Mouse (Mus musculus) stomach, embryonic 16.5 days (tissue): ENCODE measurements around the gene Pla2g7. TPM values are rescaled to one million over a fixed set of nuclear protein-coding genes. Genes with fewer than 3 reads are reported as not detected.

Experiments
- ATAC-seq: fragments of 200-750 bp; cut with Nextera tagmentation; 2 replicates; pipeline ENCODE4 v1.8.0; 2017; ENCODE audit warnings: moderate number of reproducible peaks, moderate TSS enrichment; ENCODE audit not compliant: insufficient read depth, low FRiP score
- H3K27ac ChIP-seq: fragments of 300-500 bp; sonication (generic); 2 replicates; pipeline ENCODE4 v1.5.1; 2014; ENCODE audit warnings: low read length
- H3K27me3 ChIP-seq: fragments of 300-500 bp; sonication (generic); 2 replicates; pipeline ENCODE4 v1.6.1; 2014; ENCODE audit warnings: low read length, control low read depth, mixed read lengths; ENCODE audit not compliant: control insufficient read depth, insufficient read depth
- H3K36me3 ChIP-seq: fragments of 300-500 bp; sonication (generic); 2 replicates; pipeline ENCODE4 v1.6.1; 2014; ENCODE audit warnings: low read length; ENCODE audit not compliant: control insufficient read depth, insufficient read depth
- H3K4me1 ChIP-seq: fragments of 300-500 bp; sonication (generic); 2 replicates; pipeline ENCODE4 v1.6.1; 2014; ENCODE audit warnings: low read length, control low read depth, mixed read lengths; ENCODE audit not compliant: control insufficient read depth, insufficient read depth
- H3K4me2 ChIP-seq: fragments of 300-500 bp; sonication (generic); 2 replicates; pipeline ENCODE4 v1.6.1; 2014; ENCODE audit warnings: low read depth, low read length, mixed read lengths
- H3K4me3 ChIP-seq: fragments of 300-500 bp; sonication (generic); replicated peaks from 2 replicates; pipeline ENCODE4 v1.5.1; 2014; ENCODE audit warnings: mild to moderate bottlenecking, low read length
- H3K9ac ChIP-seq: fragments of 300-500 bp; sonication (generic); 2 replicates; pipeline ENCODE4 v1.6.1; 2014; ENCODE audit warnings: low read length
- H3K9me3 ChIP-seq: fragments of 300-500 bp; sonication (generic); replicated peaks from 2 replicates; pipeline ENCODE4 v1.6.1; 2016; ENCODE audit warnings: low read length, control low read depth; ENCODE audit not compliant: control insufficient read depth
- WGBS: fragments of 180-500 bp; shearing (Covaris S2); extraction: QIAGEN DNeasy Blood & Tissue Kit; methylation state at CpG from one replicate; pipeline ENCODE4 v1.1.7; 2014; 5-methylcytosine and 5-hydroxymethylcytosine counted together
- polyA plus RNA-seq: library from polyadenylated mRNA; unstranded; fragments of >200 nt; fragmentation: Nextera tagmentation; extraction: Ambion mirVana; gene quantifications from 2 replicates; pipeline ENCODE4 v1.2.1, GENCODE M21; 2015

The Pla2g7 gene
- polyA plus RNA-seq, 1 experiment from 2014 or later: 12.5 TPM

- Histone ChIP-seq H3K4me1 (no peaks in the 10 kb centered on the region), H3K4me3 (no peak overlapping the region), H3K9ac (no peak overlapping the region), H3K27ac (no peak overlapping the region), H3K9me3 (no peaks in the 10 kb centered on the region), H3K36me3 (no peaks in the 10 kb centered on the region), H3K4me2 (no peak overlapping the region), H3K27me3 (no peaks in the 10 kb centered on the region)
- no peak for ATAC-seq
- WGBS: 72% methylated on average over 21 of the region's 21 CpGs
Observed at GRCm38 (mm10) chr17:43592296-43593291, 24.7 kb downstream of the Pla2g7 start.

GRCm38 (mm10) chr17:43597742-43598141 lies 29.8 kb downstream of the Pla2g7 start:
- H3K4me1 ChIP-seq: no peaks in the 10 kb centered on the region
- H3K27me3 ChIP-seq: no peaks in the 10 kb centered on the region
- 97% methylated on average over 2 of the region's 2 CpGs for WGBS
- H3K36me3 ChIP-seq: no peaks in the 10 kb centered on the region
- no peak overlapping the region for H3K4me3 ChIP-seq
- ATAC-seq: no peak
- H3K4me2 ChIP-seq: no peak overlapping the region
- no peaks in the 10 kb centered on the region for H3K9me3 ChIP-seq
- H3K9ac ChIP-seq: no peak overlapping the region
- H3K27ac ChIP-seq: no peak overlapping the region

- no peak overlapping the region for H3K27ac ChIP-seq
- H3K9me3 ChIP-seq: no peaks in the 10 kb centered on the region
- no peaks in the 10 kb centered on the region for H3K4me1 ChIP-seq
- WGBS: 57% methylated on average over 4 of the region's 4 CpGs
- H3K9ac ChIP-seq: no peak overlapping the region
- no peak overlapping the region for H3K4me3 ChIP-seq
- H3K4me2 ChIP-seq: no peak overlapping the region
- no peaks in the 10 kb centered on the region for H3K36me3 ChIP-seq
- ATAC-seq: no peak
- no peaks in the 10 kb centered on the region for H3K27me3 ChIP-seq
Observed at GRCm38 (mm10) chr17:43598706-43599105, 30.8 kb downstream of the Pla2g7 start.

- no peaks in the 10 kb centered on the region for H3K27me3 ChIP-seq
- H3K4me3 ChIP-seq: no peak overlapping the region
- no peaks in the 10 kb centered on the region for H3K9me3 ChIP-seq
- no peak overlapping the region for H3K27ac ChIP-seq
- H3K4me2 ChIP-seq: no peak overlapping the region
- WGBS: 16% methylated on average over 3 of the region's 3 CpGs
- no peaks in the 10 kb centered on the region for H3K36me3 ChIP-seq
- no peak for ATAC-seq
- no peaks in the 10 kb centered on the region for H3K4me1 ChIP-seq
- H3K9ac ChIP-seq: no peak overlapping the region
Observed at GRCm38 (mm10) chr17:43606704-43607103, 38.8 kb downstream of the Pla2g7 start.

GRCm38 (mm10) chr17:43611586-43611985 lies 43.7 kb downstream of the Pla2g7 start:
- Histone ChIP-seq H3K4me1 (no peaks in the 10 kb centered on the region), H3K4me2 (no peak overlapping the region), H3K27me3 (no peaks in the 10 kb centered on the region), H3K9ac (no peak overlapping the region), H3K4me3 (no peak overlapping the region), H3K9me3 (no peaks in the 10 kb centered on the region), H3K27ac (no peak overlapping the region), H3K36me3 (no peaks in the 10 kb centered on the region)
- 18% methylated on average over 7 of the region's 7 CpGs for WGBS
- no peak for ATAC-seq

- no peaks in the 10 kb centered on the region for H3K9me3 ChIP-seq
- no peaks in the 10 kb centered on the region for H3K27me3 ChIP-seq
- H3K4me2 ChIP-seq: no peak overlapping the region
- no peak overlapping the region for H3K9ac ChIP-seq
- no peaks in the 10 kb centered on the region for H3K4me1 ChIP-seq
- ATAC-seq: no peak
- H3K27ac ChIP-seq: no peak overlapping the region
- H3K4me3 ChIP-seq: no peak overlapping the region
- WGBS: 55% methylated on average over 3 of the region's 3 CpGs
- no peaks in the 10 kb centered on the region for H3K36me3 ChIP-seq
Observed at GRCm38 (mm10) chr17:43612221-43612620, 44.3 kb downstream of the Pla2g7 start.

GRCm38 (mm10) chr17:43619156-43619555 lies 51.3 kb downstream of the Pla2g7 start:
- no peak overlapping the region for H3K9ac ChIP-seq
- 79% methylated on average over 9 of the region's 9 CpGs for WGBS
- no peak for ATAC-seq

GRCm38 (mm10) chr17:43622076-43622475 lies 54.2 kb downstream of the Pla2g7 start:
- no peak for ATAC-seq
- 87% methylated on average over 10 of the region's 10 CpGs for WGBS

More at GRCm38 (mm10) chr17:43619156-43619555, 51.3 kb downstream of the Pla2g7 start:
- Histone ChIP-seq H3K36me3 (no peaks in the 10 kb centered on the region), H3K27me3 (no peaks in the 10 kb centered on the region), H3K4me2 (no peak overlapping the region), H3K4me3 (no peak overlapping the region), H3K4me1 (no peaks in the 10 kb centered on the region), H3K9me3 (no peaks in the 10 kb centered on the region), H3K27ac (no peak overlapping the region)

GRCm38 (mm10) chr17:43628246-43628645 lies 60.3 kb downstream of the Pla2g7 start:
- Histone ChIP-seq H3K9me3 (no peaks in the 10 kb centered on the region), H3K27ac (no peak overlapping the region), H3K27me3 (peaks cover 32% of the 10 kb centered on the region), H3K4me1 (peaks cover 12% of the 10 kb centered on the region; the same call in 1 of the 2 replicates), H3K4me2 (no peak overlapping the region), H3K36me3 (no peaks in the 10 kb centered on the region), H3K4me3 (no peak overlapping the region), H3K9ac (no peak overlapping the region)
- WGBS: 87% methylated on average over 10 of the region's 10 CpGs
- ATAC-seq: no peak

More at GRCm38 (mm10) chr17:43622076-43622475, 54.2 kb downstream of the Pla2g7 start:
- H3K9me3 ChIP-seq: no peaks in the 10 kb centered on the region
- H3K27ac ChIP-seq: no peak overlapping the region
- H3K4me1 ChIP-seq: no peaks in the 10 kb centered on the region
- no peak overlapping the region for H3K4me2 ChIP-seq
- H3K4me3 ChIP-seq: no peak overlapping the region
- no peak overlapping the region for H3K9ac ChIP-seq
- no peaks in the 10 kb centered on the region for H3K27me3 ChIP-seq
- H3K36me3 ChIP-seq: no peaks in the 10 kb centered on the region
